Mouse (Mus musculus) heart, postnatal 0 days (tissue): ENCODE data around the gene C530025M09Rik.

Source experiments
- CTCF ChIP-seq: IDR thresholded peaks from 2 replicates; pipeline ENCODE4 v1.5.1; 2016; ENCODE audit warnings: antibody characterized with exemption, control low read depth, low read depth
- EP300 ChIP-seq: IDR thresholded peaks from 2 replicates; pipeline ENCODE4 v1.6.1; 2016; ENCODE audit warnings: antibody characterized with exemption, low read depth

- peak; percentile 10; the same call in 1 of the 2 replicates for TF ChIP-seq CTCF
- no peak for TF ChIP-seq EP300
These were observed 10.8 kb downstream of the C530025M09Rik start for GRCm38 (mm10) chr2:149820201-149820600.
